Mouse (Mus musculus) C2C12 (cell line): Measurements from ENCODE around the gene Slc6a4. TPM values are rescaled to one million over a fixed set of nuclear protein-coding genes. Genes with fewer than 3 reads are reported as not detected.

Experiments used
- H3K27me3 ChIP-seq: one replicate; pipeline ENCODE4 v1.6.1; 2011; ENCODE audit not compliant: control insufficient read depth, insufficient read depth, insufficient read length
- H3K36me3 ChIP-seq: one replicate; pipeline ENCODE4 v1.6.1; 2011; ENCODE audit not compliant: control insufficient read depth, insufficient read depth
- H3K4me3 ChIP-seq: one replicate; pipeline ENCODE4 v1.5.1; 2011; ENCODE audit warnings: mild to moderate bottlenecking, control low read depth; ENCODE audit not compliant: poor library complexity, insufficient read depth, severe bottlenecking
- H3K79me2 ChIP-seq: one replicate; pipeline ENCODE4 v1.6.1; 2011; ENCODE audit not compliant: control insufficient read depth, insufficient read depth
- H3K79me3 ChIP-seq: one replicate; pipeline ENCODE4 v1.6.1; 2011; ENCODE audit warnings: low read depth, control low read depth
- H3ac ChIP-seq: one replicate; pipeline ENCODE3; 2011; ENCODE audit warnings: low read depth; ENCODE audit not compliant: control insufficient read depth, insufficient read length
- CEBPB ChIP-seq: IDR thresholded peaks from one replicate; pipeline ENCODE4 v1.6.1; 2011; ENCODE audit warnings: low read depth, mild to moderate bottlenecking, control low read depth, moderate library complexity
- CTCF ChIP-seq: IDR thresholded peaks from one replicate; pipeline ENCODE4 v1.5.1; 2011; ENCODE audit not compliant: control insufficient read depth, insufficient read depth, insufficient read length
- FOSL1 ChIP-seq: IDR thresholded peaks from one replicate; pipeline ENCODE4 v1.8.0; 2011; ENCODE audit warnings: mild to moderate bottlenecking, low read length; ENCODE audit not compliant: poor library complexity, insufficient read depth, severe bottlenecking
- MAX ChIP-seq: IDR thresholded peaks from one replicate; pipeline ENCODE4 v1.6.1; 2011; ENCODE audit warnings: mild to moderate bottlenecking, control low read depth
- MYOD1 ChIP-seq: IDR thresholded peaks from one replicate; pipeline ENCODE4 v1.6.1; 2011; ENCODE audit warnings: low read depth; ENCODE audit not compliant: control insufficient read depth, insufficient read length
- MYOG ChIP-seq: IDR thresholded peaks from one replicate; pipeline ENCODE4 v1.6.1; 2011; ENCODE audit not compliant: control insufficient read depth, insufficient read length; ENCODE audit errors: extremely low read depth
- USF1 ChIP-seq: IDR thresholded peaks from one replicate; pipeline ENCODE4 v1.6.1; 2011; ENCODE audit warnings: low read depth, mild to moderate bottlenecking, control low read depth, moderate library complexity
- polyA plus RNA-seq: library from polyadenylated mRNA; unstranded; fragments of >200 nt; fragmentation: generic; extraction: Trizol; gene quantifications from one replicate; pipeline ENCODE4 v1.2.1, GENCODE M21; 2012; ENCODE audit warnings: missing spikeins

The Slc6a4 gene
- polyA plus RNA-seq, 1 experiment, result 0.06 TPM

DNA sequence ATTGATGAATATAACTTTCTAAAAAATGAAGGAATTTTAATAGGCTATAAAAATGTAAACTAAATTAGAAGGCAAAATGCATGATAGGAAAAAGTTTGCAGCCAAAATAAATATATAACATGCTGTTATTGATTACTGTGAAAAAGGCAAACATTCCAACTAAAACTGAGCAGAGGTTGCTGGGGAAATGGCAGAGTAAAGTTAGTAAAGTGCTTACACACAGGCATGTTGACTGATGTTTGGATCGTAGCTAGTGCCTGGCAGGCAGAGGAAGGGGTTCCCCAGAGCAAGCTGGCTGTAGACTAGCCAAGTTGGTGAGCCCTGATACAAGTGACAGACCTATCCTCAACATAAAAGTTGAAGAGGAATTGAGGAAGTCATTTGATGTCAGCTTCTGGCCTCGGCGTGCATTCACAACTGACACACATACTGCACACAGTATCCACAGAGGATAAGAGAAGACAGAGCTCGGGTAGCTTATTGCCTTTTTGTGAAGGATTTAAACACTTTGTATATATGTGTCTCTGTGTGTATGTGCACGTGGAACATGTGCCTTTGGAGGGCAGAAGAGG, 16.7 kb upstream of the Slc6a4 start:
- no peak for TF ChIP-seq MYOG
- TF ChIP-seq FOSL1, result no peak
- no peak for TF ChIP-seq CTCF
- TF ChIP-seq MAX, result no peak
- no peak for TF ChIP-seq USF1
- TF ChIP-seq CEBPB, result no peak
- no peak for TF ChIP-seq MYOD1
- H3K36me3 ChIP-seq, result peaks cover 51% of the 10 kb centered on the region
- no peak overlapping the region for H3K4me3 ChIP-seq
- no peaks in the 10 kb centered on the region for H3K27me3 ChIP-seq
- no peak overlapping the region for H3ac ChIP-seq
- H3K79me3 ChIP-seq, result no peaks in the 10 kb centered on the region
- H3K79me2 ChIP-seq, result no peaks in the 10 kb centered on the region

DNA sequence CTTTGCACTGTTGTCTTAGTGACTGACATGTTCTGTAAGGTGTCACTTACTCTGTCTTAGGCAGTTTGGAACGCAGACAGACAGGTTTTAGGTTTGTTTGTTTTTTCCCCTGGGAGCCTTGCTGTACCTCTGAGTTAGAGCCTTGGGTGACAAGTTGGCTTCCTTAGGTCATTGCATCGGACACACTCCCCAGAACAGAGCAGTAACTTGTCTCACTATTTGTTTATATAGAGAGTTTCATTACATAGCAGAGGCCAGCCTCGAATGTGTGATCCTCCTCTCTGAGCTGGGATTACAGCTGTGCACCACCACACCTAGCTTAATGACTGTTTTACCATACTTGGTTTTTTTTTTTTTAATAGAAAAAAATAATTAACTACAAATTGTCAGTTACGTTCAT, 16.0 kb upstream of the Slc6a4 start:
- TF ChIP-seq MYOD1, result no peak
- TF ChIP-seq CEBPB, result no peak
- Histone ChIP-seq H3K27me3 (no peaks in the 10 kb centered on the region), H3K79me2 (no peaks in the 10 kb centered on the region), H3K4me3 (no peak overlapping the region), H3K79me3 (no peaks in the 10 kb centered on the region), H3K36me3 (peaks cover 57% of the 10 kb centered on the region), H3ac (no peak overlapping the region)

- Histone ChIP-seq H3K36me3 (peaks cover 52% of the 10 kb centered on the region), H3K79me2 (no peaks in the 10 kb centered on the region), H3ac (no peak overlapping the region), H3K79me3 (no peaks in the 10 kb centered on the region), H3K27me3 (no peaks in the 10 kb centered on the region), H3K4me3 (no peak overlapping the region)
- TF ChIP-seq FOSL1 (no peak), CTCF (no peak), USF1 (no peak), CEBPB (no peak), MAX (no peak), MYOG (no peak), MYOD1 (no peak)
These were observed 14.8 kb upstream of the Slc6a4 start for GRCm38 (mm10) chr11:76983641-76984040.

- peaks cover 46% of the 10 kb centered on the region for H3K36me3 ChIP-seq
- no peaks in the 10 kb centered on the region for H3K79me3 ChIP-seq
- no peak overlapping the region for H3ac ChIP-seq
- no peaks in the 10 kb centered on the region for H3K27me3 ChIP-seq
- no peaks in the 10 kb centered on the region for H3K79me2 ChIP-seq
- TF ChIP-seq CTCF, result no peak
- TF ChIP-seq MYOD1, result no peak
- TF ChIP-seq CEBPB, result no peak
- TF ChIP-seq MYOG, result no peak
- TF ChIP-seq MAX, result no peak
- H3K4me3 ChIP-seq, result no peak overlapping the region
These were observed 14.2 kb upstream of the Slc6a4 start for GRCm38 (mm10) chr11:76984173-76984572.

- TF ChIP-seq FOSL1 (peak; percentile 33), CTCF (no peak), USF1 (no peak), MYOG (no peak), MYOD1 (no peak), CEBPB (peak; percentile 67), MAX (no peak)
- H3K79me2 ChIP-seq, result no peaks in the 10 kb centered on the region
- H3K27me3 ChIP-seq, result no peaks in the 10 kb centered on the region
- no peak overlapping the region for H3K4me3 ChIP-seq
- H3ac ChIP-seq, result no peak overlapping the region
- no peaks in the 10 kb centered on the region for H3K79me3 ChIP-seq
- H3K36me3 ChIP-seq, result peaks cover 20% of the 10 kb centered on the region
These were observed 7.6 kb upstream of the Slc6a4 start for GRCm38 (mm10) chr11:76990839-76991238.

DNA sequence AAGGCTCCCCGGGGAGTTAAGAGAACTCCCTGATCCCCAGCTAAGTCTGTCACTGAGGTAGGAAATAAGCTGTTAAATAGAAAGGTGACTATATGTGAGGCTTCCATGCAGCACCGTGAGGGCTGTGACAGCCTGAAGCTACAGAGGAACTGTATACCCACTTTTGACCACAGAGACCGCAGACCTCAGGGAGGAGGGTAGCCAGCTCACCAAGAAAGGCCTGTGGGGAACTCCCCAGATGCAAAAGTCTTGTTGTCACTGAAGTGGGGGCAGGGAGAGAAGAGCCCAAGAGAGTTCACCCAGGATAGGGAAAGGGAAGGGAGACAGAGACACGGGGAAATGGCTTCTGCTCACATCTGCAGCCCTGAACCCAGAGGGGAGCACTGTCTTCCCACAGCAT, 5.5 kb upstream of the Slc6a4 start:
- H3K27me3 ChIP-seq, result no peaks in the 10 kb centered on the region
- H3ac ChIP-seq, result no peak overlapping the region
- H3K4me3 ChIP-seq, result no peak overlapping the region
- H3K79me2 ChIP-seq, result no peaks in the 10 kb centered on the region
- TF ChIP-seq FOSL1, result no peak
- no peaks in the 10 kb centered on the region for H3K79me3 ChIP-seq
- peaks cover 1% of the 10 kb centered on the region for H3K36me3 ChIP-seq
